Mouse (Mus musculus): ENCODE data around the gene Ank.

- TF ChIP-seq POLR2A (IDR thresholded peaks at IDR 0.05; ENCODE audit: insufficient read depth, low read length) (no peak), CTCF (IDR thresholded peaks at IDR 0.05; ENCODE audit: low read depth, low read length) (no peak)
These were observed 37.6 kb downstream of the Ank start for GRCm38 (mm10) chr15:27503801-27504730.

Measured in ES-Bruce4 (cell line).